9 mouse cellular contexts compared by ENCODE assay signal in the genomic region with DNA sequence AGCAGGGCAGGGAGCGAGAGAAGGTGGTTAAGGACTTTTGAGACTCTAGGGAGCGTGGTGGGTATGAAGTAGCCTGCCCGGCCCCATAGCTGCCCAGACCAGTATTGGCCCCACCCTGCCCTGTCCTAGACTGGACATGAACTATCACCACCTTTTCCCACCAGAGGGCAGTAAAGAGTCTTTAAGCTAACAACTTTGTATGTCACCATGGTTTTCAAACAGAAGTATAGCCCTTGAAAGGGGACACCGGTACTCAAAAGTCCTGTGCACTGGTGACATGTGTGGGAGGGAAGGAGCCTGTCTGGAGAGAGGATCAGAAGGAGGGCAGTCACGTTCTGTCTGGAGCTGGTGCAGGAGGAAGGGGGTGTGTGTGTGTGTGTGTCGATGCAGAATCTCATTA. TPM values are rescaled to one million over a fixed set of nuclear protein-coding genes. Genes with fewer than 3 reads are reported as not detected.
DNase-seq lines count a peak whose midpoint lies in the region; TF ChIP-seq lines count a peak whose summit lies in the region.
"Had no signal": no experiment of that assay in that cellular context is flagged by ENCODE, and none has a peak within 500 bp of the region (broad histone marks: within the 10 kb centered on the region; RNA-seq: fewer than 3 reads in every experiment).

No protein-coding gene starts in this region.

- WGBS in cerebellum, adult 2 months, result 29% methylated on average over 6 of the region's 6 CpGs
- 17% methylated on average over 6 of the region's 6 CpGs for WGBS in lung, adult 2 months

- H3K79me3 ChIP-seq in C2C12 (ENCODE audit: low read depth), result no peaks in the 10 kb centered on the region

- DNase-seq in adrenal gland, adult 2 months, result peak; percentile 63
- DNase-seq in adrenal gland, postnatal 25 days, result no peak
- peak; percentile 62 to 72 for DNase-seq in cerebellum, adult 2 months
- peak; percentile 50 for DNase-seq in gastrocnemius, adult 2 months
- peak; percentile 56 for DNase-seq in kidney, adult 18-20 months
- peak; percentile 45 for DNase-seq in lung, adult 2 months
- peak; percentile 50 for DNase-seq in skeletal muscle tissue, adult 2 months (ENCODE audit: low read depth, low spot score)

- no peak overlapping the region for H3ac ChIP-seq in C2C12 (ENCODE audit: control insufficient read depth, insufficient read length, low read depth)

- H3K36me3 ChIP-seq in C2C12 (ENCODE audit: control insufficient read depth, insufficient read depth), result no peaks in the 10 kb centered on the region
- H3K36me3 ChIP-seq: liver, embryonic 15.5 days had no signal

- peaks cover 4% of the 10 kb centered on the region; the same call in 1 of the 2 replicates for H3K4me1 ChIP-seq in cerebellum, adult 2 months (ENCODE audit: control insufficient read depth, insufficient read depth, low read length)
- H3K4me1 ChIP-seq in lung, adult 2 months (ENCODE audit: control insufficient read depth, insufficient read depth, low read length), result no peaks in the 10 kb centered on the region; the same call in 1 of the 2 replicates

- peaks cover 23% of the 10 kb centered on the region for H3K27me3 ChIP-seq in C2C12 (ENCODE audit: control insufficient read depth, insufficient read depth, insufficient read length)
- no peaks in the 10 kb centered on the region for H3K27me3 ChIP-seq in cerebellum, adult 2 months (ENCODE audit: control insufficient read depth, insufficient read depth, low read length)

- H3K27ac ChIP-seq in cerebellum, adult 2 months (ENCODE audit: insufficient read depth, low read length), result no peak overlapping the region
- H3K27ac ChIP-seq in gastrocnemius, adult 2 months, result no peak overlapping the region
- H3K27ac ChIP-seq: liver, embryonic 15.5 days had no signal

- no peaks in the 10 kb centered on the region for H3K79me2 ChIP-seq in C2C12 (ENCODE audit: control insufficient read depth, insufficient read depth)

- intact Hi-C loops in gastrocnemius, adult 2 months (cut with DNase I), result no loop called here

- no peak for TF ChIP-seq POLR2A in cerebellum, adult 2 months (IDR thresholded peaks at IDR 0.05; ENCODE audit: borderline replicate concordance, insufficient read depth, low read length)
- no peak for TF ChIP-seq POLR2A in lung, adult 2 months (IDR thresholded peaks at IDR 0.05; ENCODE audit: borderline replicate concordance, extremely low read depth, low read depth, low read length)

- peak; percentile 14 for TF ChIP-seq CTCF in C2C12 (IDR thresholded peaks at IDR 0.05; ENCODE audit: control insufficient read depth, insufficient read depth, insufficient read length)
- TF ChIP-seq CTCF in cerebellum, adult 2 months (IDR thresholded peaks at IDR 0.05; ENCODE audit: borderline replicate concordance, insufficient read depth, low read depth, low read length), result peak; percentile 66
- TF ChIP-seq CTCF in gastrocnemius, adult 2 months (IDR thresholded peaks at IDR 0.05), result peak; percentile 70
- peak; percentile 33; the same call in 1 of the 2 replicates for TF ChIP-seq CTCF in lung, adult 2 months (IDR thresholded peaks at IDR 0.05; ENCODE audit: insufficient read depth, low read length)

- no peak overlapping the region for H3K4me3 ChIP-seq in C2C12 (ENCODE audit: insufficient read depth, poor library complexity, severe bottlenecking)
- no peak overlapping the region for H3K4me3 ChIP-seq in cerebellum, adult 2 months (replicated peaks; ENCODE audit: insufficient read depth, low read depth, low read length)
- no peak overlapping the region for H3K4me3 ChIP-seq in gastrocnemius, adult 2 months
- H3K4me3 ChIP-seq in lung, adult 2 months (replicated peaks; ENCODE audit: extremely low read depth, low read depth, low read length), result no peak overlapping the region
- H3K4me3 ChIP-seq: liver, embryonic 15.5 days had no signal

TF ChIP-seq in C2C12, 6 proteins besides CTCF, POLR2A, EP300 and RAD21:
- TF ChIP-seq MAX (IDR thresholded peaks at IDR 0.05) (no peak), MYOG (IDR thresholded peaks at IDR 0.05; ENCODE audit: control insufficient read depth, extremely low read depth, insufficient read length) (no peak), FOSL1 (IDR thresholded peaks at IDR 0.05; ENCODE audit: insufficient read depth, low read length, poor library complexity, severe bottlenecking) (no peak), CEBPB (IDR thresholded peaks at IDR 0.05; ENCODE audit: low read depth) (no peak), USF1 (IDR thresholded peaks at IDR 0.05; ENCODE audit: low read depth) (no peak), MYOD1 (IDR thresholded peaks at IDR 0.05; ENCODE audit: control insufficient read depth, insufficient read length, low read depth) (no peak)

RNA-seq across cellular contexts. Expression of a gene that starts 18.7 kb away (rescaled TPM):
- 100 to 1,000 TPM; 119 to 123 TPM for total RNA-seq in adrenal gland, adult 2 months (2021)
- polyA plus RNA-seq in adrenal gland, adult 2 months (2012; rRNA removed), result 363 and 377 TPM in 2 replicates
- total RNA-seq in adrenal gland, postnatal 25 days (2021), result 101 and 102 TPM in 2 replicates
- 32.2 TPM for polyA plus RNA-seq in C2C12 (2012; fragmentation: generic; extraction: Trizol)
- polyA plus RNA-seq in cerebellum, adult 2 months (2012; rRNA removed), result 233 and 246 TPM in 2 replicates
- 100 to 1,000 TPM; 148 to 177 TPM for total RNA-seq in gastrocnemius, adult 2 months (2021)
- 188 and 192 TPM in 2 replicates for polyA plus RNA-seq in lung, adult 2 months (2012; rRNA removed)

RNA-seq across cellular contexts. Expression of a gene that starts 20.6 kb away (rescaled TPM):
- total RNA-seq in adrenal gland, adult 2 months (2021), result under 1 TPM; 0.26 to 0.83 TPM
- polyA plus RNA-seq in adrenal gland, adult 2 months (2012; rRNA removed), result 0.34 and 1.1 TPM in 2 replicates
- total RNA-seq in adrenal gland, postnatal 25 days (2021), result 0.29 and 1.7 TPM in 2 replicates
- 0.12 TPM for polyA plus RNA-seq in C2C12 (2012; fragmentation: generic; extraction: Trizol)
- 1.9 and 2.4 TPM in 2 replicates for polyA plus RNA-seq in cerebellum, adult 2 months (2012; rRNA removed)
- not detected for total RNA-seq in gastrocnemius, adult 2 months (2021)
- polyA plus RNA-seq in lung, adult 2 months (2012; rRNA removed), result 9.7 and 12.0 TPM in 2 replicates

RNA-seq across cellular contexts. Expression of a gene that starts 20.7 kb away (rescaled TPM):
- total RNA-seq in adrenal gland, adult 2 months (2021), result 10 to 100 TPM; 12.8 to 24.5 TPM
- 6.2 and 7.3 TPM in 2 replicates for polyA plus RNA-seq in adrenal gland, adult 2 months (2012; rRNA removed)
- 12.7 and 14.3 TPM in 2 replicates for total RNA-seq in adrenal gland, postnatal 25 days (2021)
- 4.9 TPM for polyA plus RNA-seq in C2C12 (2012; fragmentation: generic; extraction: Trizol)
- polyA plus RNA-seq in cerebellum, adult 2 months (2012; rRNA removed), result 32.5 and 37.8 TPM in 2 replicates
- 10 to 100 TPM; 30.7 to 36.6 TPM for total RNA-seq in gastrocnemius, adult 2 months (2021)
- 15.8 and 17.6 TPM in 2 replicates for polyA plus RNA-seq in lung, adult 2 months (2012; rRNA removed)

RNA-seq across cellular contexts. Expression of a gene that starts 50.9 kb away (rescaled TPM):
- 100 to 1,000 TPM; 117 to 126 TPM for total RNA-seq in adrenal gland, adult 2 months (2021)
- 38.7 and 44.4 TPM in 2 replicates for polyA plus RNA-seq in adrenal gland, adult 2 months (2012; rRNA removed)
- 121 and 129 TPM in 2 replicates for total RNA-seq in adrenal gland, postnatal 25 days (2021)
- polyA plus RNA-seq in C2C12 (2012; fragmentation: generic; extraction: Trizol), result 349 TPM
- 120 and 133 TPM in 2 replicates for polyA plus RNA-seq in cerebellum, adult 2 months (2012; rRNA removed)
- 10 to 100 TPM; 42.1 to 51.6 TPM for total RNA-seq in gastrocnemius, adult 2 months (2021)
- 79.7 and 87.9 TPM in 2 replicates for polyA plus RNA-seq in lung, adult 2 months (2012; rRNA removed)

RNA-seq across cellular contexts. Expression of a gene that starts 58.6 kb away (rescaled TPM):
- total RNA-seq in adrenal gland, adult 2 months (2021), result 1 to 10 TPM in 1 of 2 experiments, not detected in 1; 1.0 TPM
- polyA plus RNA-seq in adrenal gland, adult 2 months (2012; rRNA removed), result 0.55 and 1.3 TPM in 2 replicates
- total RNA-seq in adrenal gland, postnatal 25 days (2021), result 0.30 and 0.38 TPM in 2 replicates
- polyA plus RNA-seq in C2C12 (2012; fragmentation: generic; extraction: Trizol), result not detected
- 0.18 and 0.43 TPM in 2 replicates for polyA plus RNA-seq in cerebellum, adult 2 months (2012; rRNA removed)
- total RNA-seq in gastrocnemius, adult 2 months (2021), result under 1 TPM; 0.33 to 0.54 TPM
- 0.07 and 0.84 TPM in 2 replicates for polyA plus RNA-seq in lung, adult 2 months (2012; rRNA removed)

Comparison
In these comparisons a context has a peak if more than half of its experiments do, and no peak if none do; other contexts are left out.
1. CTCF ChIP-seq: peak in every context shown above with its lines; median percentile 70 in gastrocnemius, adult 2 months; 66 in cerebellum, adult 2 months; 33 in lung, adult 2 months; 14 in C2C12.